Mouse (Mus musculus): ENCODE measurements around the gene Mrpl49.

Gene Mrpl49

DNA sequence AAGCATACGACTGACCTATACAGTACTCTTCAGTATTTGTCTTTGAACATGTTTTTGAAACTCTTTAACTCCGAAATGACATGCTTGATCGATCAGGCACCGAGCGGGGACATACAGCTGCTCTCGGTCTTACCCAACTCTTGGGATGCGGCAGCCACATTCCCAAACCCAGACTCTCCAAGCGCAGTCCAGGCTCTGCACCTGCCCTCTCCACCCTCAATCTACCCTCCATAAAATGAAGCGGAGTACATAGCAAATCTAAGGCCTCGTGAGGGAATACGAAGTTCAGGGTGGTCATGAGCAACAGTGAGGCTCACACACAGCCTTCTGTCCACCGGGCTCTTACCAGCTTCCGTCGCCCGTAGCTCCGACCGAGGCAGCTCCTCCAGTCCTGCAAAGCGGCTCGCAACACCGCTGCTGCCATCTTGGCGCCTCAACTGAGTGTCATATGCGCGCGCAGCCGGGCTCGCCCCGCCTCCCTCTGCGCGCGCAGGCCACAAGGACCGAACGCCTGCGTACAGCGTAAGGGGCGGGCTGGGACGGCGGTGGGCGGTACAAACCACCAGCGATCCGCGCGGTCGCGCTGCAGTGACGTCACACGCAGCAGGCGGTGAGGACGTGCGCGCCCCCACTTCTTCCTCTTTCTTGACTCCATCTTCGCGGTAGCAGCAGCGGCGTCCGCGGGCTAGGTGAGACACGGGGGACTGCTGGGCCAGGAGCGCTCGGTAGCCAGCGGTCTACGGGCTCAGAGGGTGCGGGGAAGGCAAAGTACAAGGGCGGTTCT lies at the start of gene Mrpl49, which contains the start of gene Fau:
TSS of gene Mrpl49 (minus strand) at position 473 of the 784 bp plus-strand sequence.
TSS of gene Fau (plus strand) at position 532 of the 784 bp plus-strand sequence.
- peak; percentile 98 to 99 for DNase-seq

DNA sequence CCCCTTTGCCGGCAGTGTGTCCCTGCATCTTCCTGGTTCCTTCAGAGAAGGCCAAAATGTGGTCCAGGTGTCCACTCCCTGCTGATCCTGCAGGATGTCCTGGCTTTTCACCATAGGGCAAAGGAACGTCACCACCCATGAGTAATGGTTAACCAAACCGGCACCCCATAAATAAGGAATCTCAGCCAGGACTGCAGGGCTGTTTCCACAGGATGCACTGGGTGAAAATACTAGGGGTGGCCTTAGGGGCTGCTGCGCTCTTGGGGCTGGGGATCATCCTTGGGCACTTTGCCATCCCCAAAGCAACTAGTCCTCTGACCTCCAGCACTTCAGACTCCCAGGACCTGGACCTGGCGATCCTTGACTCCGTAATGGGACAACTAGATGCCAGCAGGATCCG lies 48.0 kb upstream of the Mrpl49 start, which contains the start of gene Naaladl1:
TSS of gene Naaladl1 (plus strand) at position 197 of the 400 bp plus-strand sequence.
- no peak for DNase-seq

DNA sequence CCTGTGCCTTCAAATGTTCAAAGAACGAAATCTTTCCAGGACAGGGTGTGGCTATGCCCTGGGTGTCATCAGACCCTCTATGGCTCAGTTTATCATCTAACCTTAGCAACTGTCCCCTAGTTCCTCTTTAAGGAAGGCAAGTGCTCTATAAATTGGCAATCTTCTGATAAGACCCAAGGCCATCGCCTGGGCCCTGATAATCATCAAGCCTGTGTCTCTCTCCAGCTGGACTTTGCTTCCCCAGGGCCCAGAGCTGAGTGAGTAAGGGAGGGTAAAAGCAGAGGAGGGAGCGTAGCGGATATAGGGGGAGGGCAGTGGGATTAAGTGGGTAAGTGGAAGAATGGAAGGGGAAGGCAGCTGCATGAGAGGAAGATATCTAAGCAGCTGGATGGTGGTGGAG lies 46.9 kb upstream of the Mrpl49 start:
- DNase-seq = no peak

DNA sequence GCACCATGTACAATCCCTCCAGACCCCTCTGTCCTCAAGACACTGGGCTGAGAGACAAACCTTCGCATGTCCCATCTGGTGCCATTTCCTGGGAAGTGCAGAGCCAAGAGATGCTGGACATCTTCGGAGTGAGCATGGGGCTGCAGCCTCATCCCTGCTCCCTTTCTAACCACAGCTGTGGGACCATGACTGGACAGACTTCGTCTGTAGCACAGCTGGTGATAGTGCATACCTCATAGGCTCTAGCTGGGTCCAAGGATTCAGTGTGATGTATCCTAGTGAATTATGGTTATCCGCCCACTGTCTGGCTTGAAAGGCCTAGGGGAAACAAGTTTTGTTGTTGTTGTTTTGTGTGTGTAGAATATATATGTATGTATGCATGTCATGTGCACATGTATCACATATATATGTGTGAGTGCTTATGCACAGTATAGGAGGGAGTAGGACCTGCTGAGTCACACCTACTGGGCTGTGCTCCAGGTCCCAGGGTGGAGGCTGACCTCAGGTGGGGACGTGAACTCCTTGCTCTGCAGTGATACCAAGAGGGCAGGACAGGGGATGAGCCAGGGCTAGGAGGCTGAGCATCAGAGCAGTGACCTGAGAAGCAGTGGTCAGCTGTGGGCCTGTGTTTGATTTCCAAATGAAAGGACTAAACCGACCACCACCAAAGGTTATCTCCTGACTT lies 44.7 kb upstream of the Mrpl49 start:
- DNase-seq = no peak

DNA sequence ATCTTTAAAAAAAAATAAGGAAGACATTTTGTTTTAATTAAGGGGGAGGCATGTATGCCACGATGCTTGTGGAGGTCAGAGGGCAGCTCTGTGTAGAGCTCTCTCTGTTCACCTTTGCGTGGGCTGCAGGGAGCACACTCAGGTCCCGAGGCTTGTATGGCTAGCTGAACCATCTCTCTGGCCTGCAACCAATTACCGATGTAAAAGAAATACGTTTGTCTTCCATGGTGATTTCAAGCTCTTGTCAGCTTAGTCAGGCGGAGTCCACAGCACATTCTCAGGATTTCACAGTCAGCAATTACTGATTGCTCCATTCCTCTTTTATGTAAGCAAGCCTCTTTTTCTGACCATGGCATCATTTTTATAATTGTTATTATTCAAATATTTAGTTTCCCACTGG lies 43.6 kb upstream of the Mrpl49 start:
- DNase-seq = no peak

DNA sequence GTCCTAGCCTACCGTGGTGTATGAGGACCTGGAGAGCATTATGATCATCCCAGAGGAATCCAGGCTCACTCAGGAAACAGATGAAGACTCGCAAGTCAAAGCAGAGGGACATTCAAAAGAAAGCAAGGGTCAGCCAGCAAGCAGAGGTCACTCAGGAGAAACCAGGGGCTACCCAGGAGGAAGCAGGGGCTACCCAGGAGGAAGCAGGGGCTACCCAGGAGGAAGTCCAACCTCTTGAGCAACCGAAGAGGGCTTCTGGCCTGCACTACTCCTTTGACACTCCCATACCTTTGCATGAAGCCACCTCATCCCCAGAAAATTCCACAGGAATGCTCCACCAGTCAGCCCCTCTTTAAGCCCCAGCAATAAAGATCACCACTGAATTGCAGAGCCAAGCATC lies 40.3 kb upstream of the Mrpl49 start:
- no peak for DNase-seq

DNA sequence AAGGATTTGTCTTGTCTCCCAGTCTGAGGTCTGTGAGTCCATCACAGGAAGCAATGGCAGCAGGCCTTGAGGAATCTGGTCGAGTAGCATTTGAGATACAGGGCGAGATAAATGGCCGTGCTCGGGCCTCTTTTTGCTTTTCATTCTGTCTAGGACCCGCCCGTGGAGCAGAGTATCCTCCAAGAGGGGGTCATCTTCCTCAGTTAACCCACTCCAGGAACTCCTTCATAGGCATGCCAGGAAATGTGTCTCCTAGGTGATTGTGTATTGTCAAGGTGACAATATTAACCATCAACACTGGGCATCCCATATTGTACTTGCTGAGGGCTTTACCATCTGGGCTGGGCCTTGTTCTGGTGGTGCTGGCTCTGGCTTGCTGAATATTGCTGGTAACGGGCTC lies 36.5 kb upstream of the Mrpl49 start, which contains the start of gene AC131692.1:
TSS of gene AC131692.1 (plus strand) at position 301 of the 400 bp plus-strand sequence.
- no peak for DNase-seq

DNA sequence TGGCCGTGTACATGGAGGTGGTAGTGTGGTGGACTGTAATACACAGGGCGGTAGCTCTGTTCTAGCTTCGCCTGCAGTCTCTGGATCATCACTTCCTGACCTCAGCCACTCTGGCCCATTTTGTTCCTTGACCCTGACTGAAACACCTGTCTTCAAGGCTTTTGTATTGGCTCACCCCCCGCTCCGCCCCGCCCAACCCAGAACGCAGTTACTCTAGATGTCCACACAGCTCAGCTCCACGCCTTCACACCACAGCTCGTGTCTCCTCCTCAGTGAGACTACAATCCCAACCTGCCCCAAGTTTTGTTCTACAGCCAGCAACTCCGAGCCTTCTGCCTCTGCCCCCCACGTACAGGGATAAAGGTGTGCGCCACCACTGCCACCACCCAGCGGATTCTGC lies 31.3 kb upstream of the Mrpl49 start:
- DNase-seq = no peak

DNA sequence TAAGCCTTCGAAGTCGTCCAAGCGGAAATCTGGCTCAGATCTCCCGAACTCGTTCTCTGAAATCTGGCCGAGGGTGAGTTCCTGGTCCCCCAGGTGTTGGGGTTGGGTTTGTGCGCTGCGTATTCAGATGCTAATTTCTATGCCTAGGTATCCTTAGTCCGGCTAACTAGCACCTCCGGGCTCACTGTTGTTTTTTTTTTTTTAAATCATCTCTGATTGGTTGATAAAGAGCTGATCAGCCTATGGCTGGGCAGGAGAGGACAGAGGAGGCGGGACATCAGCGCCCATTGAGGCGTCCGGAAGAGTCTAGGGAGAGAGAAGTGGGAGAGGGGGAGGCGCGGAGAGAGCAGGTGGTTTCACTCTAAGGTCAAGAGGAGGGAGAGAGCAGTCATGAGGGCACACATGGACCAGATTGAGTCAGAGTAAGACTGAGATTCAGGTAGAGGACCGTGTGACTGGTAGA lies 27.9 kb upstream of the Mrpl49 start:
- no peak for DNase-seq

DNA sequence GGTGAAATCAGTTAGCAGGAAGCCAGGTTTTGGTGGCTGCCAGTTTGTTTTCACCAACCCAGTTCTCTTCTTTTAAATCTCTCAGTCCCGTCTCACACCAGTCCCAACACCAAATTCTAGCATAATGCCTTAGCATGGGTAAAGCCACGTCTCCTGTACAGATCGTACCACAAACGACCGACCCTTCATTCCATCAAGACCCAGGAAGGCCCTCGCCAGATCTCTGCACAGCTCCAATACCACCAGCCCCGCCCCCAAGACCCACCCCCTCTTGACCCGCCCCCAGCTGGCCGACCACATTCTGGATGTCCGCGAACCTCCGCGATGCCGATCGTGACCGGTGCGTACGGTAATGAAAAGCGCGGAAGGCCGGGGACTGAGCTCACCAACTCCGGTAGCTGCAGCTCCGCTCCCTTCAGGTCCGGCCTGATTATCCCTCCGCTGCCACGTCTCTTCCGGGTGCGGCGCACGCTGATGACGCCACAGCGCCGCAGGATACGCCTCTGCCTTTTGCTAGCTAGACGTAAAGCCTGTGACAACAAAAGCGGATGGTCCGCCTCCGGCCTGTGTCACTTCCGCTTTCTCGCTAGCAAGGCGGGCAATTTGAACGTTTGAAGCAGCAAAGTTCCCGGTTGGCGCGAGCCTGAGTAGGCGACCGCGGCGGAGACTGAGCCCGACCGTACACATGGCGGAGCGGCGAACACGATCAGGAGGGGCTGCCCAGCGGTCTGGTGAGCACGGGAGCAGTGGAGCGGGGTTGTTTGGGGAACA lies 27.1 kb upstream of the Mrpl49 start, which contains the start of the genes Zfpl1 and Cdca5:
TSS of gene Zfpl1 (minus strand) at position 479 of the 771 bp plus-strand sequence.
TSS of gene Cdca5 (plus strand) at position 506 of the 771 bp plus-strand sequence.
- peak; percentile 98 to 99 for DNase-seq

DNA sequence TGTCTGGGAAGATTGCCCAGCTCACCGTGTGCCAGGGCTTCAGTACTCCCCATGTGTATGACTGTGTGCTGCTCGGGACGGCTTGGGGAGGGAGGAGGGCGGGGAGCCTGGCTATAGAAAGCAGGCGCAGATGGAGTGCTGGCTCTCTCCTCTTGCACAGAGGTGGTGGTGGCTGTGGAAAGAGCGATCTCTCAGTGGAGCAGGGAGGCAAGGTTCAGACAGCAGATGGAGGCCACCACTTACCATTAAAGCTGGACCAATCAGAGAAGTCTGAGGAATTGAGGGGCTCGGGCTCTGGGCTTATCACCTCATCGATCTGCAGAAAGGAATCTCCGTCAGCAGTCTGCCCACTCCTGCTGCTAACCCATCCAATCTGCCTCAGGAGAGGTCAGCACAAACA lies 24.6 kb upstream of the Mrpl49 start, which contains the start of gene Gm28374:
TSS of gene Gm28374 (minus strand) at position 101 of the 400 bp plus-strand sequence.
- no peak for DNase-seq

DNA sequence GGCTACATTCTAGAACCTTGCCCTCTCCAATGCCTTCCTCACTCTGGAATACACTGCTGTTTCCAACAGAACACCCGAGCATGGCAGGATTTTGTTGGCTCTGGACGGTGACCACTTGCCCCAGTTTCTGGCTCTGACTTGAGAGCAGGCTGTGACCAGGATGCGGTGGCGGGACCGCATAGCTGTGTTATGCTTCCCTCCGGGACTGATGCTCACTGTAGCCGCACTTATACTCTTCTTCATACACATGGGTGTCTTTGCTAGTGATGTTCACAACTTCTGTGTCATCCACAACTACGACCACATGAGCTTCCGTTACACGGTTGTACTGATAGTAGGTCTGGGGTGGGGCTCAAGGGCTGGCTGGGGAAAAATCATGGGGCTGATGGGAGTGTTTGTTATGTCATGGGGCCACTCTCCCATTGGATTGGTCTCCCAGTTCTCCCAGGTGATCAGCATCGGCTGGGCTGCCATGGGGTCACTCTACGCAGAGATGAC lies 22.4 kb upstream of the Mrpl49 start, which contains the start of gene Tmem262:
TSS of gene Tmem262 (plus strand) at position 51 of the 498 bp plus-strand sequence.
- no peak for DNase-seq

DNA sequence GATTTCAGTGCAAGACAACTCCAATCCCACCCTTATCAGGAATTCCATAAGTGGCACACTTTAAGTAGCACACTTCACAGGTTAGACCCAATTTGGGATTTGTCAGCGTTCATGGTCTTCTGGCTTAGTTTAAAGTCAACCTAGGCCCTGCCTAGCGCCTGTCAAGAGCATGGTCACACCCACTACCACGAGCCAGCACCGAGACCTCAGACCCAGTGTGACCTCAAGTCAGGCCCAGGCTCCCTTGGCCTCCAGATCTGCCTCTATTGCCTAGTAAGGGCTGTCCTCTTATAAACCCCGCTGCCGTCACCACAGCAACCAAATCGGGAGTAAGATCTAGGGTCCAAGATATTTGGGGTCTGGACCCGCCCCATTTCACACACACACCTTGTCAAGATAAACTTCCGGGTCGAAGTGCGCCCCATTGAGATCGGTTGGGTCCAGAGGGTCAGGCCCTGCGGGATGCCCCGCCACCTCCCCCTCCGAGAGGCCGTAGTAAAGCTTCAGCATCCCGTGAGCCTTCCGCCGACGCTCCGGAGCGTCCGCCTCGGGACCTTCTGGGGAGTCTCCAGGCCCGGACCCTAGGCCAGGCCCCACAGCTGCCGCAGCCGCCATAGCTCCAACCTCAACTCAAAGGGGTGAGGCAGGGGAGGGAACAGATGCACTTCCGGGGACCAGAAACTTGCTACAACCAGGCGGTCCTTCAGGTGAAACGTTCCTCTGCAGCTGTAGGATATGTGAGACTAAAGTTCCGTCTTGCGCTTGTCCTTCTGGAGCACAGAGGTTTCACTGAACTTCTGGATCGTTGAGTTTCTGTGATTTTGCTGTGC lies 19.2 kb upstream of the Mrpl49 start, which contains the start of gene Vps51:
TSS of gene Vps51 (minus strand) at position 668 of the 830 bp plus-strand sequence.
- peak; percentile 84 to 92 for DNase-seq

DNA sequence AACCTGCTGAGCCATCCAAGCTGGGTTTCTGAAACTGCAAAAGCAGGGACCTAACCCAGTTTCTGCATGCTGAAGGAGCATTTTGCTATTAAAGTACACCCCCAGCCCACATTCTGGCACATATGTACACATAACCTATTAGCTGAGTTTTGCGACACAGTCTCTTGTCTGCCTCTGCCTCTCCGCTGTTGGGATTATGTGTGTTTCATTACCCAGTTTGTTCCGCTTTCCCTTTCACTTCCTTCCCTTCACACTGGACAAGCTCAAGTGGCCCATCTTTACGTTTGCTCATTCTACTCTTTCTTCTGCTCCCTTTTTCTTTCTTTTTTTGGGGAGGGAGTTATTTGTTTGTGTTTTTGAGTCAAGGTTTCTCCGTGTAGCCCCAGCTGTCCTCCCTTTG lies 16.3 kb upstream of the Mrpl49 start:
- DNase-seq = no peak

DNA sequence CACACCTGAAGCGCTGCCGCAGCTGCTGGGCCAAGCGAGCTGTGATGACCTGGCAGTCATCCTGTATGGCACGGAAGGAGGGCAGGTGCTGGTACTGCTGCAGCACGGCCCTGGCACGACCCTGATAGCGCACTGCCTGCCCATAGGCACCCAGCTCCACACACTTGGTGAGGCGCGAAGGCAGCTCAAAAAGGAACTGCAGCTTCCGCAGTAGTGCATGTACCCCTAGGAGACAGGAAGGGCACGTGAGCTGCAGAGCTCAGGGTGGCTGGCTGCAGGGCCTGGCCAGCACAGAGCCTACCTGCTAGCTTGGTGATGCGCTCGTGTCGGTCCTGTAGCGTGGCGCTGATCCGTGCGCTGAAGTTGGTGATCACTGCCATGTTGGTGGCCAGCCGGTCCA lies 13.7 kb upstream of the Mrpl49 start:
- no peak for DNase-seq

DNA sequence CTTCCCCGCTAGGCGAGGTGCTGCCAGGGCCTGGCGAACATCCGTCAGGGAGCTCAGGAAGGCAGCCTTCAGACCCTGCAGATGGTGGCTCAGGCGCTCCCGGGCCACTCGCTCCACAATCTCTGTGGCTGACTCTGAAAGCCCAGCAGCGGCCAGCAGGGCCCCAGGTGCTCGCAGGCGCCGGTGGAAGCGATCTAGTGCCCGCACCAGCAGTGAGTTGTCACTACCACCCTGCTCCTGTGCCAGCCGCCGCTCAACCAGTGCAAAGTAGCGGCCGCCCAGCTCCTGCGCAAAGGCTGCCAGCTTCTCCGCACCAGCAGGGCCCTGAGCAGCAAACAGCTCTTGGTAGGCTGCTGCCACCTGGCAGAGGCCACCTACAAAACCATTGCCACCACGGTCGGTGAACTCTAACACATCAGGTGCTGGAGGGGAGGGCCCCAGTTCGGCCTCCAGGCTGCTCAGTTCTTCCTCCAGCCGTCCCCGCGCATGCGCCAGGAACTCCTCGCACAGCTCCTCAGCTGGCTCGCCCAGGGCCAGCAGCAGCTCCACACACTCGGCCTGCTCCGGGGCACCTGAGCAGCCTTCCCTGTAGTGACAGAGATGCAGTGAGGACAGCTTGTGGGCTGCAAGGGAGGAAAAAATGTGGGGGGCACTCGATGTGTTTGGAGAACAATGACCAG lies 13.1 kb upstream of the Mrpl49 start:
- DNase-seq = no peak

DNA sequence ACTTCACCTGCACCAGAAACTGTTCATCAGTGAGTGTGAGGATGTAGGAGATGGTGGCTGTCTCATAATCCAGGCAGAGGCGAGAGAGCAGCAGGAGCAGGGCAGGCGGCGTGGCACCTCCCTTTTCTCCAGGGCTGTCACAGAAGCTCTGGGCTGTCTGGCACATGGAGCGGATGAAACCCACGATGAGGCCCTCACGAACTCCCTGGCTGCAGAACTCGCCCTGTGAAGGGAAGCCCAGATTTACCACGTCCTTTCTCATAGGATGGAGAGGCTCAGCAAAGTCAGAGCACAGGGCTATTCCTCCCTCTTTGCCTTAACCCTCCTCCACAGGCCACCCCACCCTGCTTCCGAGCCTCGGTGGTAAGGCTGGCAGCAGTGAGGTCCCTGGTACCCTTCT lies 12.3 kb upstream of the Mrpl49 start:
- DNase-seq = no peak

DNA sequence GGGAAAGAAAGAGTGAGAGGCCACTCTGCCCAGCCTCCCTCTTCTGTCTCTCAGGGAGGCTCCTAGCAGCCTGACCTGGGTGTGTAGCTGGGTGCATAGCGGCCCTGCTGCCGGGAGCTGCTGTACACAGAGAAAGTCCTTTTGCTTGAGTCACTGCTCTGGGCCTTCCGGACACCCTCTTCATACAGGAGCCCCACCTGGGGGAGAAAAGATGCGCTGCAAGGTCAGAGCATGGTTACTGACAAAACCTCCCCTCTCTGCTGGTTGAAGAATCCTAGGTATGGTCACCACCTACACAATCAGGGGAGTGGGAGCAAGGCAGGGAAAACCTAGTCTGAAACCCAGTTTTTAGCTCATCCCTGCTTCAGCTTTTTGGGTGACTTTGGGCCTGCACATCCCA lies 11.4 kb upstream of the Mrpl49 start:
- no peak for DNase-seq

DNA sequence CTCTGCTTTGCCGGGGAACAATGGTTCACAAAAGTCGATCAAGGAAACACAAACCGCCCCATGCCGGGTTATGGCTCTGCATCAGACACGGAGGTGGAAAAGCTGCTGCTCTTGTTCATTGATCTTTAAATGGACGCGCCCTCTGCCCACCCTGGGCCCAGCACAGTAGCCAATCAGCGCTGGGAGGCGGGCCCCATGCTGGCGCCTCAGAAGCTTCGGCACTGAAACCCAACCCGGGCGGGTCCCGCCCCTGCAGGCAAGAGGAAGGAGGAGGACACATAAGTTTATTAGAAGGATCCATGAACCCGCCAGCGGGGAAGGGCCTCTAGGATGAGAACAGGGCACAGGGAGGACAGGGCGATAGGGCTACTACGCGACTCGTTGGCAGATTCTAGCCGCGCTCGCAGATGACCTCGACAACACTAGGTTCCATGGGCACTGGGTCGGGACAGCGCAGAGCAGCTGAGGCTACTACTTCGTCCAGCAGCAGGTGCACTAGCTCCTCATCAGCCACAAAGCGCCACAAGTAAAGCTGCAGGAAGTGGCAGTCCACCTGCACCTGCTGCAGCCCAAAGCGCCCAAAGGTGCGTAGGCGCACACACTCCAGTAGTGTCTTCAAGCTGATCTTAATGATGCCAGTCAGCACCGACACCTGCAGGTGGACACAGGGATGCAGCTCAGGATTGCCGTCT lies 10.3 kb upstream of the Mrpl49 start, which contains the start of gene Tm7sf2:
TSS of gene Tm7sf2 (minus strand) at position 650 of the 692 bp plus-strand sequence.
- DNase-seq = peak; percentile 78 to 86
